20 mouse cellular contexts compared by ENCODE assay signal in the genomic region with DNA sequence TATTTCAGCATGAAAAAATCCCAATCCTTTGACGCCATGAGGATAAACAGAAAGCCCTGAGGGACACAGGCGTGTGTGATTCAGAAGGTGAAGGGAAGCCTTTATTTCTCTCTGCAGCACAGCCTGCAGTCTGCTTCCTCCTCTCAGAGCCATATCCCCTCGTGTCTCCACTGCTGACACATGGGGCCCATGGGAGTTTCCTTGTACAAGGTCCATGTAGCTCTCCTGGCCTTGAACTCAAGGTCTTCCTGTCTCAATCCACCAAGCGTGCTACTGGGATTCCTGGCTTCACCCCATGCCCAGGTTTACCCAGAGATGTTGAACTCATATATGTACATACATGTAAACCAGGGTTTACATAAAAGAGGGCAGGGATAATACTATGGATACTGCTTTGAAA. TPM values are rescaled to one million over a fixed set of nuclear protein-coding genes. Genes with fewer than 3 reads are reported as not detected.
"Had no signal": no experiment of that assay in that cellular context is flagged by ENCODE, and none has a peak within 500 bp of the region (broad histone marks: within the 10 kb centered on the region; RNA-seq: fewer than 3 reads in every experiment).

No protein-coding gene starts in this region.

RNA-seq across cellular contexts. Expression of gene Kng1, which starts 2.0 kb away (rescaled TPM):
- total RNA-seq: forebrain, postnatal 0 days; gastrocnemius, postnatal 14 days; heart, adult 18-20 months; heart, adult 8-10 months; heart, postnatal 10 days; heart, postnatal 25 days; layer of hippocampus, adult 2 months; layer of hippocampus, postnatal 10 days; layer of hippocampus, postnatal 25 days; left cerebral cortex, adult 2 months; left cerebral cortex, postnatal 14 days; left cerebral cortex, postnatal 36 days had no signal
- polyA plus RNA-seq: forebrain, postnatal 0 days; heart, embryonic 14.5 days; hindbrain, embryonic 10.5 days; hindbrain, embryonic 12.5 days; hindbrain, embryonic 14.5 days; inflammation-experienced regulatory T-cells, adult 6 months; limb, embryonic 10.5 days had no signal

RNA-seq across cellular contexts. Expression of gene Kng2, which starts 30.3 kb away (rescaled TPM):
- total RNA-seq: forebrain, postnatal 0 days; gastrocnemius, postnatal 14 days; heart, adult 8-10 months; heart, postnatal 4 days; layer of hippocampus, adult 2 months; layer of hippocampus, postnatal 10 days; layer of hippocampus, postnatal 25 days; left cerebral cortex, adult 2 months; left cerebral cortex, postnatal 14 days; left cerebral cortex, postnatal 36 days had no signal
- polyA plus RNA-seq: forebrain, postnatal 0 days; heart, embryonic 14.5 days; hindbrain, embryonic 10.5 days; hindbrain, embryonic 12.5 days; inflammation-experienced regulatory T-cells, adult 6 months; limb, embryonic 10.5 days; limb, embryonic 12.5 days had no signal
